Mouse (Mus musculus): ENCODE data around the gene Odf2.

Gene Odf2

DNA sequence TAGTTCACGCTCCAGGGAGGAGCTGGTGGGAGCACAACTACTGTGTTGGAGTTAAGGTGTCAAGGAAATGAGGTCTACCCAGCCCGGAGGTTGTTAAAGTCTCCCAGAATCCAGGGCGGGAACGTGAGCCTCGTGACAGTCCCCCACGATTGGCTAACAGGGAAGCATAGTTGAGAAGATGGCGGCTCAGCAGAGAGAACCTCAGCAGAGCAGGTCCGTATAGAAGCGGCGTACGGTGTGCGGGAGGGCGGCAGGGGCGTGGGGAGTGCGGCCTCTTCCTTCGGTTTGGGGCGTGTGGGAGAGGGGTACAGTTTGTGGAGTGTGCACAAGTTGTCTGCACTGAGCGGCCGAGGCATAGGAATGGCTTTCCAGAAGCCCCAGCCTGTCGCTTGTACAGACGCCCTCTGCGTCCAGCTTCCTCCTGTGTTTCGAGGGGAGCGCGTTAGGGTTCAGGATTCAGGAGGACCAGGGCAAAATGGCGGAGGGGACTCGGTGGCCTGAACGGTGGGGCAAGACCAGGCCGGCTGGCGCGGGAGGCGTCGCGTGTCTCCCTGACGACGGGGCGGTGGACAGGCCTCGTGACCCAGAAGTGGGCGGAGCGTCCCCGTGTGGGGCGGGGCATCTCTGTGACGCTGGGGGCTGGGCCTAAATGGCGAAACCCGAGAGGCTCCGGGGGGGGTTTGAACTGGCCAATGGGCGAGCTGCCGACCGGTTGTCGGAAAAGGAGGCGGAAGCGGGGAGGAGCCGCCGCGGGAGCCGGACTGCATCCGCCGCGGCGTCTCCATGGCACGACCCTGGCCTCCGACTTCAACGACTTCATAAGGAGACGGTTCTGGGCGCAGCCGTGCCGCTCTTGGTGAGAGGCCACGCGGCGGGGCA is at the start of gene Odf2:
Gene Odf2, plus strand, starts transcription at position 156 of the 879 bp plus-strand sequence.
- DNase-seq (ENCODE audit: extremely low spot score): peak; percentile 100

DNA sequence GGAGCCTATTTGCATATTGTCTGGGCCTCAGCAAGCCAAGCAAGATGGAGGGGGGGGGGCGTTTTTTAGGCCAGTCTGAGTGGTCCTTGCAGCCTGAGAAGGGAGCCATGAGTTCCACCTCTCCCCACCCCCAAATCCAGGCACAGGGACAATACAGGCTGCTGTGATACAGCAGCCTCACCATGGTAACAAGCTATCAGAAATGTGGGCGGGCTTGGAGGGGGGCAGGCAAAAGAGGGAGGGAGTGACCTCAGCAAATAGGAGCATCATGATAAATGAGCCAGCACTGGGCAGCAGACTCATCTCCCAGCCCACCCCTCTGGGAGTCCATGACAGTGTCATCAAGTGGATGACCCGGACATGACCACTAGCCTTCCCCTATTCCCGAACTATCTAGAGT is 49.6 kb upstream of the Odf2 start:
- DNase-seq (ENCODE audit: extremely low spot score): peak; percentile 76

DNA sequence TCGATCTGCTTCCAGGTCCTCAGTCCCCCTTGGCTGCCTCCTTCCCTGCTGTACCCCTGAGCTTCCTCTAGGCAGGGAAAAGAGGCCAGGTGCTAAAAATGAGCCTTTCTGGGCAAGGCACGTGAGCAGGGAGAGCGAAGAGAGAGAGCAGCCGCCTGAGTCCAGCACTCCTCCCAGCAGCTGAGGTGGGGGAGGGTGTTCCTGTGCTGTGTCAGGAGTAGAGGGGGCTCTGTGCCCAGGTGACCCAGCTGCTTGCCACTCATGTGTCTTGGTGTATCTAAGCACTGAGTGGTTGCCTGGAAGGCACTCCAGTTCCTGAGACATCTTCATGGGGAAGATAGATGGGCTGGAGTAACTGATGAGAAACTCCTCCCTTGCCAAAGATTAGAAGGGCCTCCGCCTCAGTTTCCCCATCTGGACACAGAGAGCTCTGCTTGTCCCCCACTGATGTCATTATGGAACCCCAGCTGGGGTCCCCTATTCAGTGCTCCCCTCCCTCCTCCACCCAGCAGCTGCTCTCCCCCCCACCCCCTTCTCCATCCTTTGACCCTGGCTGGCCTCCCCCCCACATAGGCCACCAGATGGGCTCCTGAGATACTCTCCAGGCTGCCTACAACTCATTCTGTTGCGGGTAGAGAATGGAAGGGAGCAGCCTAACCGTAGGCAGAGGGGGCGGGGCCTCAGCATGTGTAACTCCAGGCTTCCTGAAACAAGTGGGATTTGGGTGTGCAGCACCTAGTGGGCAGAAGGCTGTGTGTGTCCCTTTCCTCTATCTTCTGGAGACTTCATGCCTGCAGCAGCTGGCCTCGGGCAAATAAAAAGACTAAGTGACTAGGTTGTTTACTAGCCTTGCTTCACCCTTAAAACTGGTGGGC is 45.6 kb upstream of the Odf2 start:
- peak; percentile 54 for DNase-seq (ENCODE audit: extremely low spot score)

DNA sequence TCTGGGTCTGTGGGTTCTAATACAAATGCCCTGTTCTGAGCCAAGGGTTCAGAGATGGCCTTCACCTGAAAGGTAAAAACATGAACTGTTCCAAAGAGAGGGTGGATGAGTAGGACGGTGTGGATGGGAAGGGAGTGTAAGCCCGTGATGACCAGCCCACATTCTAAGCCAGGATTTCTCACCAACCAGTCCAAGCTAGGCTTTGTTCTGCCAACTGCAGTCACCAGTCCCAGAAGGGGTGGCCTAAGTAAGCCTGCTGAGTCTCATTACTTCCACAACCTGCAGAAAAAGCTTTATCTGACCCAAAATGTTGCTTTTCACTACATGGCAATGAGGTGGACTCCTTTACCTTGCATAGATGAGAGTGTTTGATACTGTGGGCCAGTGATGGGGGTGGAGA is 44.9 kb upstream of the Odf2 start:
- DNase-seq (ENCODE audit: extremely low spot score): no peak

DNA sequence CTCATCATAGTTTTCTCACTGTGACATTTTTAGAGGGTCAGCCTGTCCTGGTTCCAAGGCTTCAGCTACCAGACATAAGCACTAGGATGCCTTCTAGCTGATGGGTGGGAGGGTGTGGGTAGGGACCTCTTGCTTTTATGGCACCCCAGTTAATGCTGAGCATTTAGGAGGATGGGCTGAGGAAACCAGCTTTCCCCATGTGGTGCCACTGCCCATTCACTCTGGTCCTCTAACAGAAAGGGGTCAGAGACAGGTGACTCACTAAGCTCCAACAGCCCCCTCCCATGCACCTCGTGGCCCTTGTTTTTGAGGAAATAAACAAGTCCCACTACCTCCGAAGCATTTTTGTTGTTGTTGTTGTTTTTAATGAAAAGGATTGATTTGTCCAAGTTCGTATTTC is 44.4 kb upstream of the Odf2 start:
- no peak for DNase-seq (ENCODE audit: extremely low spot score)

DNA sequence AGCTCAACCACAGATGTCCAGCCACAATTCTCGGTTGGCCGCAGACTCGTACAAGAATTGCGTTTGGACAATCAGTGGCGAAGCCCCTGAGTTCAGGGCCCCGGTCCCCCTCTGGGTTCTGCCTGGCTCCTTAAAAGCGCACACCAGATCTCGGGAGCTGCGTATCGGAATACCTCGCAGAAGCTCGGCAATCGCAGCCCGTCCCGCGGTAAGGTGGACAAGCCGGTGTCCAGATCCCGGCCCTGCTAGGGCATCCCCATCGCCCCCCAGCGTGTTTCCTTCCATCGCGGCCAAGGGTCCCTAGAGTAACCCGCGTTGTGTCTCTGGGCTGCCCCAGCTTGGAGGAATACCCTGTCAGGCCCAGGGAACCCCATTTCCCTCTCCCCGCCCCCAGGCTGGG is 43.4 kb upstream of the Odf2 start:
- no peak for DNase-seq (ENCODE audit: extremely low spot score)

DNA sequence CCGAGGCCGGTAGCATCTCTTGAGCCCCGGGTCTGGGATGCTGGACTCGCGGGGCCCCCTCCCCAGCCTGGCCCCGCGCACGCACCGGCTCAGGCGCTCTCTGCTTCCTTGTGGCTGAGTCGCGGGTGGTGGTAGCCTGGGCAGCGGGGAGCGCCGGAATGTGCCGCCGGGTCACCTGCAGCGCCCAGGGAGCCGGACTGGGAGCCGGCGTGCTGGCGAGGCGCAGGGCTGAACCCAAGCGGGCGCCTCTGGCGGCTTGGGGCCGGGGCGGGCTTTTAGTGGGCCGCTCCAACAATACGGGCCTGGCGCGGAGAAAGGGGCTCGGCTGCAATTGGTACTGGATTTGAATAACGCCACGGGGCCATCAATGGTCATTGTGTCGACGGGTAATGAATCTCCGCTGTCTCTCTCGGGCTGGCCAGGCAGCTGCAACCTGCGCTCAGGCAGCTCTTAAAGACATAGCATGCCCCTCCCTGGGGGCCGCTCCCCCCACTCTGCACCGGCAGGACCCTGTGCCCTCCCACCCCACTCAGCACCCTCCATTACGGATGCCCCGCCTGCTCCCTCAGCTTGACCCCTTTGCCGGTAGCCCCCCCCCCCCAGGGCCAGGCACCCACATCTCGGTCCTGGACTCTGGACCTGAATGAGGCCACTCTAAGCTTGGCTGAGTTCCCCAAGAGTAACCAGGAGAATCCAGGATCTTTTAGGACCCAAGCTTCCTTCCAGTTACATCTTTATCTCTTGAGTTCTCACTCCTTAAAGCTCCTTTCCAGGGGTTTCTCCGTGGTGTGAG is 42.8 kb upstream of the Odf2 start:
- peak; percentile 79 for DNase-seq (ENCODE audit: extremely low spot score)

DNA sequence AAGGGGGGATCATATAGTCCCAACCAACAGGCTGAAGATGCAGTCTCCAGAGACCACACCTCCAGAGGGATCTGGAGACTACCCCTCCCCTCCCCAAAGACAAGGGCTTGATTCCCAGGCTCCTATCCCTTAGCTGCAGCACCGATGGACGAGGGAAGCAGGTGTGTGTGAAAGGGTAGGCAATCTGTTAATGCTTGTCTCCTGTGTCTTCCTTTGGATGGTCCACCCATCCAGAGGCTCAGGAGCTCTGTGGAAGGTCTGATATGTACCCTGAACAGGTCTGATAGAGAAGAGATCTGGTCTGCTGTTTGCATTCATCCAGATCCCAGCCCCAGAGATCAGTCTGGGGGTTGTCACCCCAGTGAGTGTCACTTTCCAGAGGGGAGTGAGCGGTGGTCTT is 42.1 kb upstream of the Odf2 start:
- DNase-seq (ENCODE audit: extremely low spot score): no peak

DNA sequence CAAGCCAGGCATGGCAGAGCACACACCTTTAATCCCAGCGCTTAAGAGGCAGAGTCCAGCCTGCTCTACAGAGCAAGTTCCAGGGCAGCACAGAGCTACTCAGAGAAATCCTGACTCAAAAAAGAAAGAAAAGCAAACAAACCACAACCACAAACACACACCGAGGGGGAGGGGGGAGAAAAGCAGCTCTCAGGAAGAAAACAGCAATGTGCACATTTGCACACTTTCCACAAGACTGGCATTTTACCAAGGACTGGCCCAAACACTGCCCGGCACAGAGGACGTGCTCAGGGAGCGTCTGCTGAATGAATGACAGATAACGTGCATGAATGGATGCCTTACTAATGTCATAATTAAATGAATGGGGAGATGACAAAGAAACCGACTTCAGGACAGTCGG is 40.0 kb upstream of the Odf2 start:
- no peak for DNase-seq (ENCODE audit: extremely low spot score)

DNA sequence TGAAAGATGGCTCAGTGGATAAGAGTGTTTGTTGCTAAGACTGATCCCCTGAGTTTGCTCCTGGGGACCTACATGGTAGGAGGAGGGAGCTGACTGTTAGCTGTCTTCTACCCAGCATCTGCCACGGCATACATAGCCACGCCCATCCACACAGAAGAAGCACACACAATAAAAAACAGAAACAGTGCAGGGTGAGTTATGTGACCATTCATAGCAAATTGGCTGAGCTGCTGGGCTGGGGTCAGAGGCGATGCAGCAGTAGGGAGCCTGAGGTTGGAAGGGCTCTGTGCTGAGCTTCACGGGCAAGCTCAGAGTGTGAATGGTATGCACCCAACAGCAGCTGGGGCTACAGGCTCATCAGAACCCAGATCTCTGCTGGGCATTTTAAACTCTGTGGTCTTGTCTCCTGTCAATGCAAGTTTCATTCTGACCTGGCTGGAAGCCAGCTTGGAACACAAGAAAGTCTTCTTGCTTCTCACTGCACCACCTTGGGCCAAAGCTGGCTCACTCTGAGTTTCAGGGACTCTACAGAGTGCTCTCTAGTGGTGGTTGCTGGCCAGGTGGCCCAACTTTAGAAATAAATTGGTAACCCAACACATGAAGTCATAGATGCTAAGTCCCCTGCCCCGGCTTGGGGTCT is 39.1 kb upstream of the Odf2 start:
- DNase-seq (ENCODE audit: extremely low spot score): no peak

DNA sequence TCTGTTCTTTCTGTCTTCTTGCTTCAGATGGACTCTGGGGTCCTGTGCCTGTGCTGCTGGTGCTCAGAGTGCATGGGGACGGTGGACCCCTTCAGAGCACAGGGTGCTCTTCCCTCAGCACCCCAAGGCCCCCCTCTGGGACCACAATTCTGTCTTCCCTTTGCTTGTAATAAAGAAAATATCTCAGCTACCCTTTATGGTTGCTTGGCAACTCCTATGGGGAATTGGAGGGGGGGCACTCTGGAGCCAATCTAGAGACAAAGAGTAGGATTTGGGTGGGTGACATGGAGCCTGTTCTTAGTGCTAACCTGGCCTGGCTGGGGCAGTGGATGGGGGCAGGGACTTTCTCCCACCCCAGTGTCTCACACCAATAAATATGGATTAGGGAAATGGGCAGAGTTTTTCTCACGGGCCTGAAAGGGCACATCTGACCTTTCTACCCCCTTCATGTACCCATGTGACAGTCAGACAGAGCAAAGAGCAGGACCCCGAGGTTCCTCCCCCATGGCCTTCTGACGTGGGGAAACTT is 36.0 kb upstream of the Odf2 start:
- peak; percentile 66 for DNase-seq (ENCODE audit: extremely low spot score)

DNA sequence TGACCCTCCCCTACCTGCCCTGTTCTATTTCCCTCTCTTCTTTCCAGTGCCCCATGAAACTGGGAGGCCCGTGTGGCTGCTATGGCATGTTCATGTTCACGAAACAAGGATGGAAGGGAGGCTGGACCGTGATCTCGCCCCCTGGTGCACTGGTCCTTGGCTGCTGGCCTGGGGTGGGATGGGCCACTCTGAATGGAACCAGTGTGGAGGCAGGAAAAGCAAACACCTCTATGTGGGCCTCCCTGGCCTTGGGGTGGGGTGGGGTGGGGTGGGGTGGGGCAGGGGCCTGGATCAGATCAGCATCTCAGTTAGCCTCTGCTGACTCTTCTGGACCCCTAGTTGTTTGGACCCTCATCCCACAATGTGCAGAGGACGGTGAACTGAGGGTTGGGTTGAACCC is 35.3 kb upstream of the Odf2 start:
- DNase-seq (ENCODE audit: extremely low spot score): no peak

DNA sequence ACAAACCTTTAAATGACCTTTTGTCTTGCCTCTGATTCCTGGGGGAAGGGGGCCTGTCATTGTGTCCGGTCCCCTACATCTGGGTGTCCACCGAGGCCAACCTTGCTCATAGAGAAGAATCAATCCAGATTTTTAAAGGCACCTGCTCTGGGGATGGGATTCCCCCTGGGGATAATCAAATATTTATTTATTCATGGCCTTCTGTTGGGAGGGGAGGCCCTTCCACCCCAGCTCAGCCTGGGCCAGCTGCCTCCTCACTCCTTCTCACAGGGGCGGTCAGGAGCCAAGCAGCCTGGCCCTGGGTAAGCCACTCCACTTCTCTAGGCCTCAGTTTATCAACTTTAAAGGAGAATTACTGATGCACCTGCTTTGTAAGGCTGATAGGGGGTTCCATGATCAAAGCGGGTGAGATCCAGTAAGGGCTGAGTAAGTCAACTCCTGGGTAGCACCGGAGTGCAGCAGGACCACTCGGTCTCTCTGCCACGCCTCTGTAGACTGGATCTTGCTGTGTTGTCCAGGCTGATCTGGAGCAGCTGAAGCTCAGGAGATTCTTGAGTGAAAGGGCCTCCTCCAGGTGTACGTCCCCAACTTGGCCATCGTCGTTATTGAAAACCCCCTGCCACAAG is 33.3 kb upstream of the Odf2 start:
- no peak for DNase-seq (ENCODE audit: extremely low spot score)

DNA sequence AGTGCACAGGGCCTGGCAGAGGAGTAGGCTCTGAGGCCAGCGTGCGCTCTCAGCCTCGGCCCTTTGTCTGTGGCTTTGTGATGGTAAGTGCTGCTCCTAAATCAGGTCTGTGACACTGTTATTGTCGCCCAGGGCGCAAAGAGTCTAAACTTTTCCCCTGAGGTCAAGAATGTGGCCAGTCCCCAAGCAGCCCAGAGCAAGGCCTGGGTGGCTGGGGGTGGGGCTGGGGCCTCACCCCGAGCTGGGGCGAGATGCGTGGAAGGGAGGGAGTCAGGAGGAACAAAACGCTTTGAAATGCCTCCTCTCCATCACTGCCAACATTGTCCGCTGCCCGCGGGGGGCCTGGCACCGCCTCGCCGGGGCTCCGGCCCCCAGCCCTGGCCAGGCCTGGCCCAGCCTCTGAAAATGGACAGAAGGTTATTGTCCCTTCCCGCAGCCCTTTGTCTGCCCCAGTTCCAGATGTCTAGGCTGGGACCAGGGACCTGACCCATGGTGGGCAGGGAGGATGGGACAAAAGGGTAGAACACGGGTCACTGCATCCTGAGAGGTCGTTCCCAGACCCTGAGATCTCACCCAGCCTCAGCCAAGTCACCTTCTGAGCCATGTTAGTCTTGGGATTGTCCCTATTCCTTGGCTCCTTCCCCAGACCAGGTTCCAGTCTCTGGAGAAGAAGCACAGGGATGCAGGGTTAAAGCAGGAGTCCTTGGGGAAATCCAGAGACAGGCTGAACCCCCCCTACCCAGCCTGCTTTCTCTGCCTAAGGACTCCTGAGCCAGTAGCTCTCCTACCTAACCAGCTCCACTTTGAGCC is 32.4 kb upstream of the Odf2 start:
- DNase-seq (ENCODE audit: extremely low spot score): peak; percentile 81

DNA sequence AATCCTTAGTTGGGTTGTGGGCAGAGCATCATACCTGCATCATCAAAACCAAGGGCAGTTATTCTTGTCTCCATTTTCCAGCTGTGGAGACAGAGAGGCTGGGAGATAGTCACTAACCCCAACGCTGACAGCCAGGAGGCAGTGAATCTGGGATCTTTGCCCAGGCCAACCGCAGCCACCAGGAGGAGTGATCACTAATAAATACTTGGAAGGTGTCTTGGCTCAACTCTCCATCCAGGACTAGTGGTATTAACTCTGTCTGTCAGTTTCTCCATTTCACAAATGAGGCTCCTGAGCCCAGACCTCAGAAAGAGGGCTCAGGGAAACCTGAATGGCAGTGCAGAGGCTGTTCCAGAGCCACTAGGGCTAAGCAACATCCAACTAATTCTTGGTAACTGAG is 31.7 kb upstream of the Odf2 start:
- DNase-seq (ENCODE audit: extremely low spot score): no peak

DNA sequence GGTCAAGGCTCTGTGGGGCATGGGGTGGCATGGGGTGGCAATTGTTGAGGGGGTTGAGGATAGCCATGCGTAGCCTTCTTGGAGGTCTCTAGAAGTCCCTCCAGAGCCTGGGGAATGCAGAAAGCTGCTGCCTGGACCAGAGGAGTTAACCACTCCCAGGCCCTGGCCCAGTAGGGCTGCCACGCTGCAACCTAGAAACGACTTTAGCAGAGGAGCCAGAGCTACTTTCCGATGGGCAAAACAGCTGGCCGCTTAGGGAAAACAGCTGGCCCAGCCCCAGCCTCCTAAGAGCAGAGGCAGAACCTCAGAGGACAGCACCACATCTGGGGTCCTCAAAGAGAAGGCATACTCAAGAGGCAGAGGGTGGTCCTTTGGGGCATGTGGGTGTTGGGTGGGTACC is 31.1 kb upstream of the Odf2 start:
- no peak for DNase-seq (ENCODE audit: extremely low spot score)

DNA sequence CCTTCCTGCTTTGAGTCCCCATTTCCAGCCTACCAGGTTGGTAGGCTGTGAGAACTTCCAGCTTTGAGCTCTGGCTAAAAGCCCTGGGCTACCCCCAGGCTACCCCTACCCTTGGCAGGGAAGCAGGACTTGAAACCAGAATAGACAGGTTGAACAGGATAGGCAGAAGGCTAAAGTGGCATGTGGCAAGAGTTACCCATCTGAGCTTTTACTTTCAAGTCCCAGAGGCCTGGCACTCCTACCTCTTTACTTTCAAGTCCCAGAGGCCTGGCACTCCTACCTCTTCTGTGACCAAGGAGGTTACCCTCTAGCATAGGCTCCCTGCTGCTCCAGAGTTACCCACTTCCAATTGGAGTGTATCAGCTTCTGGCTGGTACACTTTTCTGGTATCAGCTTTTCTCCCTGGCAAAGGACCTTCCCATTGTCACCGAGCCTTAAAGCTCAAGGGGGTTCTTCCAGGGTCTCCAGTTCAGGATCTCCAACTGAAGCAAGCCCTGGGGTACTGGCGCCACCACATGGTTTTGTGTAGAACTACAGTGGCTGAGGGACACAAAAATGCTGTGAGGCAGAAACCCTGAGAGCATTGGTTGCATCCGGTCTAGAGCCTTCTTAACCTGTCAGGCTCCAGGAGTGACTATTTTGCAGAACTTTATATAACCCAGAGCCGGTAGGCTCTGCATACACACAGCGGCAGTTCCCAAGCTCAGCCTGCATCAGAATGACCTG is 30.1 kb upstream of the Odf2 start:
- peak; percentile 86 for DNase-seq (ENCODE audit: extremely low spot score)

DNA sequence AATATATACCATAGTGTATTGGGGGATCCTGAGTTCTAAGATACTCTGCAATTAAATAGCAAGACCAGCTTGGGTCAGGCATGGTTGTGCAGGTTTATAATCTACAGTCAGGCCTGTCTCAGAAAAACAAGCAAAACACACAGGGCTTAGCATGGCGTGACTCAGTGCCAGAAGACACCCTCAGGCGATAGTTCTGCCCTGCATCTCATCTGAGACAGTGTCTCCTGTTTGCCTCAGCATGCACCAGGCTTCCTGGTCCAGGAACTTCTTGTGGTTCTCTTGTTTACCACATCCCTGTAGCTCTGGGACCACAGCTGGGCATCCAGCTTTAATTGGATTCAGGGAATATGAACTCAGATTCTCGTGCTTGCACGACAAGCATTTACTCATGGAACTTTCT is 23.9 kb upstream of the Odf2 start:
- no peak for DNase-seq (ENCODE audit: extremely low spot score)

DNA sequence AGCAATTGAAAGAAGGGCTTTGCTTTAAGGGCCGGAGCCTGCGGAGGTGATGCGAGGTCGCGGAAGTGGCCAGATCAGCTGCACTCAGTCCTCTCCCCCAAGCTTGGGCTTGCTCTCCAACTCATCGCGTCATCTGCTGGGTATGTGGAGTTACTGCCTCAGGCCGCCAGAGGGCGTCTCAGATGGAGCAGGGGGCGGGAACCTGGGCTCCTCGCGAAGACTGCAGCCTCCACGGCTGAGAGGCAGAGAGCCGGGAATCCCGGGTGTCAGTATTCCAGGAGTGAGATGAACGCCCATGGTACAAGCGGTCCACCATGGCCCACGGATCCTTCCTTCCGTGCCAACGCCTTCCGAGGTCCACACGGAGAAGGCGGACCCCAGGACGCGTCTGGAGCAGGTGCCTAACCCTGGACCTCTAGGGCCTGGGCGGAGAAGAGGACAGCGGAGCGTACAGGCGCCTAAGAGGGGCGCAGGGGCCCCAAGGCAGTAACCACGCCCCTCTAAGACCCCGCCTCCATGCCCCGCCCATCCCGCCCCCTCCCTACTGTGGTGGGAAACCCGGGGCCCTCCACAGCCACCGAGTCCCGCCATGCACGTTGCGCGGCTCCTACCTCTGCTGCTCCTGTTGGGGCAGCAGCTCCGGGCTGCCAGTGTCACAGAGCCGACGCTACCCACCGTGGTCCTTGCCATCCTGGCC is 19.9 kb upstream of the Odf2 start, which contains the start of gene Cercam:
Gene Cercam, plus strand, starts transcription at position 216 of the 697 bp plus-strand sequence.
- DNase-seq (ENCODE audit: extremely low spot score): peak; percentile 92
